Mouse (Mus musculus) liver, embryonic 14.5 days (tissue): ENCODE measurements at regions not wholly inside any gene's neighbourhood (a gene's known extent, or its start where the extent isn't known, plus 50 kb on each side); places are given as distances from the start of the nearest gene placed in this dataset.

Experiments
- CTCF ChIP-seq: IDR thresholded peaks from 2 replicates; pipeline ENCODE4 v1.5.1; 2016; ENCODE audit warnings: antibody characterized with exemption, low read depth, control low read depth
- EP300 ChIP-seq: IDR thresholded peaks from 2 replicates; pipeline ENCODE4 v1.6.1; 2016; ENCODE audit warnings: antibody characterized with exemption, low read depth

DNA sequence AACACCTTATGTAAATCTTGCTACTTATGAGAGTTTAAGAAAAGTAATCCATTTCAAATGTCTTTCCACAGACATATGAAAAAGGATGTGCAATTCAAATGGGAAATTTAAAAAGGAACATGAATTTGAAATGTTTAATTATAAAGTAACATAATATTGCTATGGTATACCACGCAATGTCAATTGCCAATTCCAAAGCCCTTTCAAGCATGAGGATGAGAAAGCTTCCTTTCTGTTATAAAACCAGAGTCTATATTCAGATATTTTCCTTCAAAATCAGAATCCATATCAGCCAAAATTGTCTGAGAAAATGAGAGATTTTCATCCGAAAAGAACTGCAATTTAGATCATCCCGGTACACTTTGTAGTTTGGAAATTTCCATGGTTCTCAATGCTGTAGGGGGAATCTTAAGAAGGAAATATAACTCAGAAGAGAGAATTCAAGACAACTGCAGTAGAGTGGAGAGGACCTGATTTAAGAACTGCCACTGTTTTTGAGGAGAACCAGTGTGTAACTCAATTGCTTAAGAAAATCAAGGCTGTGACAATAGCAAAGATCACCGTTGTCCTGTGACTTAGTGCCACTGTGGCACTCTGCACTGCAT lies 1169.3 kb upstream of the Cdh9 start:
- TF ChIP-seq CTCF: no peak
- TF ChIP-seq EP300: no peak
